Mouse (Mus musculus): ENCODE data around the gene P2ry6. TPM values are rescaled to one million over a fixed set of nuclear protein-coding genes. Genes with fewer than 3 reads are reported as not detected.

P2ry6 gene
- polyA plus RNA-seq, 1 experiment, result 59.1 TPM

- no peak for TF ChIP-seq POLR2A (IDR thresholded peaks at IDR 0.05; ENCODE audit: borderline replicate concordance, extremely low read depth, low read depth, low read length)
- TF ChIP-seq CTCF (IDR thresholded peaks at IDR 0.05; ENCODE audit: insufficient read depth, low read length), result no peak
- 32% methylated on average over 2 of the region's 2 CpGs for WGBS
- no peak for DNase-seq
- Histone ChIP-seq H3K4me1 (ENCODE audit: control insufficient read depth, insufficient read depth, low read length) (peaks cover 5% of the 10 kb centered on the region; the same call in 1 of the 2 replicates), H3K4me3 (replicated peaks; ENCODE audit: extremely low read depth, low read depth, low read length) (no peak overlapping the region)
Observed at GRCm38 (mm10) chr7:100951903-100952302, 22.5 kb downstream of the P2ry6 start.

DNA sequence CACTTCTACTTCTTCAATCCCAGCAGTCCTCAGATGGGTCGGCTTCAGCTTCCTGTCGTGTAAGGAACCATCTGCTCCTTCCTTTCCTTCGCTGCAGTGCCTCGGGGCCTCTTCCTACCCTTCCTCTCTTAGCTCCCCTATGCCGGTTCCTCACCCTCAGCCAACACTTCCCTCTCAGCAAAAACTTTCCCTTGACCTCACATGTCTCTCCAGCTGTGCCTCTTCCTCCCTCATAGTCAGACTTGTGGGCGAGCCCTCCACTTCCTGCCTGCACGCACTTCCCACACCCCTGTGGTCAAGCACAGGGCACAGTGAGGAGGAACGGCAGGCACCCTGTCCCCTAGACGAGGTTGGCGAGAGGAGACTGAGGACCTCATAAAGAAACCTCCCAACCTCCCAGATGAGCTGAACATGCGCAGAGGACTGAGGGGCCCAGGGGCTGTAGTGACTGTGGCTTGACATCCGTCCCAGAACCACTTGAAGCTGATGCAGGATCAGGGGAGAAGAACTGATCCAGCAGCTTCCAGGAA, 23.9 kb downstream of the P2ry6 start:
- Histone ChIP-seq H3K4me1 (ENCODE audit: control insufficient read depth, insufficient read depth, low read length) (peaks cover 5% of the 10 kb centered on the region; the same call in 1 of the 2 replicates), H3K4me3 (replicated peaks; ENCODE audit: extremely low read depth, low read depth, low read length) (no peak overlapping the region)
- no peak for TF ChIP-seq CTCF (IDR thresholded peaks at IDR 0.05; ENCODE audit: insufficient read depth, low read length)
- TF ChIP-seq POLR2A (IDR thresholded peaks at IDR 0.05; ENCODE audit: borderline replicate concordance, extremely low read depth, low read depth, low read length), result peak; percentile 28; the same call in 1 of the 2 replicates
- DNase-seq, result no peak
- 28% methylated on average over 12 of the region's 12 CpGs for WGBS

GRCm38 (mm10) chr7:100950031-100950430, 24.4 kb downstream of the P2ry6 start:
- H3K4me3 ChIP-seq (replicated peaks; ENCODE audit: extremely low read depth, low read depth, low read length), result no peak overlapping the region
- TF ChIP-seq POLR2A (IDR thresholded peaks at IDR 0.05; ENCODE audit: borderline replicate concordance, extremely low read depth, low read depth, low read length) (no peak), CTCF (IDR thresholded peaks at IDR 0.05; ENCODE audit: insufficient read depth, low read length) (no peak)

DNA sequence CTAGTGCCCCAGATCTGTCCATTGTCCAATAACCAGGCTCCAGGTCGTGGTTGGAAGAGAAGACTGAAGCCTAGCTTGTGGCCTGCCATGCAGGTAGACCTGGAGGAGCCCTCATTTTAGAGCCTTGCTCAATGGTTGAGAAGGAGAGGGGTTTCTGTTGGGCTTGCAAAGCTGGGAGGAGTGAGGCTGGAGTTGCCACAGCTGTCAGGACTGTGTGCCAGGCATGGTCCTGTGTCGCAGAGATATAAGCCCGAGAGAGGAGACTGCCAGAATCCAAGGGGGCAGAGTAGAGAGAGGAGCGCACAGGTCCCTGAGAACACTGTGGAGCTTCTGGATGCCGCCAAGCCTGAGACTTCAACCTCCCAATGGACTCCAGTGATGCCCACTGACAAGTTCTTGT, 29.7 kb downstream of the P2ry6 start:
- DNase-seq, result no peak
- 74% methylated on average over 5 of the region's 5 CpGs for WGBS
- no peak for TF ChIP-seq CTCF (IDR thresholded peaks at IDR 0.05; ENCODE audit: insufficient read depth, low read length)
- TF ChIP-seq POLR2A (IDR thresholded peaks at IDR 0.05; ENCODE audit: borderline replicate concordance, extremely low read depth, low read depth, low read length), result no peak
- Histone ChIP-seq H3K4me1 (ENCODE audit: control insufficient read depth, insufficient read depth, low read length) (peaks cover 3% of the 10 kb centered on the region), H3K4me3 (replicated peaks; ENCODE audit: extremely low read depth, low read depth, low read length) (no peak overlapping the region)

More at GRCm38 (mm10) chr7:100950031-100950430, 24.4 kb downstream of the P2ry6 start:
- 61% methylated on average over 5 of the region's 5 CpGs for WGBS
- DNase-seq, result no peak
- H3K4me1 ChIP-seq (ENCODE audit: control insufficient read depth, insufficient read depth, low read length), result peaks cover 5% of the 10 kb centered on the region; the same call in 1 of the 2 replicates

- WGBS, result 68% methylated on average over 2 of the region's 2 CpGs
- Histone ChIP-seq H3K4me3 (replicated peaks; ENCODE audit: extremely low read depth, low read depth, low read length) (no peak overlapping the region), H3K4me1 (ENCODE audit: control insufficient read depth, insufficient read depth, low read length) (peaks cover 3% of the 10 kb centered on the region)
- no peak for TF ChIP-seq CTCF (IDR thresholded peaks at IDR 0.05; ENCODE audit: insufficient read depth, low read length)
- no peak for TF ChIP-seq POLR2A (IDR thresholded peaks at IDR 0.05; ENCODE audit: borderline replicate concordance, extremely low read depth, low read depth, low read length)
- no peak for DNase-seq
Observed at GRCm38 (mm10) chr7:100944306-100944705, 30.1 kb downstream of the P2ry6 start.

DNA sequence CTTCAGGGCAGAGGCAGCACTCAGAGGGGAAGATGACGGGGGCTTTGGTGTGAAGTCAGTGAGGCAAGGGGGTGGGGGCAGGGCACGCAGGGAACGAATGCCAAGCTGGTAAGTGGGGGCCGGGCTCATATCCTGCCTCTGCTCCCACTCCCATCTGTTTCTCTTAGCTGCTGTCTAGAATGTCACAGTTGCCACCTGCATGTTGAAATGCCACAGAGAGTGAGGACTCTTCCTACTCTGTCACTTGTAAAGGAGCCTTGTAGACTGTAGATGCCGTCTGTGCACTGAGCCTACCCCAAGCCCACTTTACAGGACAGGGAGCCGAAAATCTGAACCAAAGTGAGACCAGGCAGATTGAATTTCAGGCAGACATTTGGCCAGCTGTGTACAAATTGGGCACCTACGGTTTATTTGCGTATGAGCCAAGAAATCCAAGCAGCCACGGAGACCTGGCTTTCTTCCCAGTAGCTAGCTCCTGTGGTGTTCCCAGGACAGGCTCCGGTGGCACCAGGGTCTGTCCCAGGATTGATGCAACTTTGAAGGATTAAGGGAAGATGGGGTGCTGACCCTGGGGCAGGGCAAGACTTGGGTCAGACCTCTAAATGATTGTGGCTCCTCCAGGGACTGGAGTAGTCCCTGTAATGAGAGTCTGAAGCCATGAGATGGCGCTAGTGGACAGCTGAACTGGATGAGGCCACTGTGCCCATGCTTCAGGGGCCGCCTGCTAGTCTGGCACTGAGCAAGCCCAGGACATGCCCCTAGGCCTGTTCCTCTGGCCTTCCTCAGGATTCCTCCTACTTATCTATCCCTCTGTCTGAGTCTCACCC, 31.4 kb downstream of the P2ry6 start:
- peak; percentile 71 for TF ChIP-seq CTCF (IDR thresholded peaks at IDR 0.05; ENCODE audit: insufficient read depth, low read length)
- no peak for TF ChIP-seq POLR2A (IDR thresholded peaks at IDR 0.05; ENCODE audit: borderline replicate concordance, extremely low read depth, low read depth, low read length)
- no peak for DNase-seq
- WGBS, result 34% methylated on average over 12 of the region's 12 CpGs
- Histone ChIP-seq H3K4me1 (ENCODE audit: control insufficient read depth, insufficient read depth, low read length) (peaks cover 3% of the 10 kb centered on the region), H3K4me3 (replicated peaks; ENCODE audit: extremely low read depth, low read depth, low read length) (no peak overlapping the region)

DNA sequence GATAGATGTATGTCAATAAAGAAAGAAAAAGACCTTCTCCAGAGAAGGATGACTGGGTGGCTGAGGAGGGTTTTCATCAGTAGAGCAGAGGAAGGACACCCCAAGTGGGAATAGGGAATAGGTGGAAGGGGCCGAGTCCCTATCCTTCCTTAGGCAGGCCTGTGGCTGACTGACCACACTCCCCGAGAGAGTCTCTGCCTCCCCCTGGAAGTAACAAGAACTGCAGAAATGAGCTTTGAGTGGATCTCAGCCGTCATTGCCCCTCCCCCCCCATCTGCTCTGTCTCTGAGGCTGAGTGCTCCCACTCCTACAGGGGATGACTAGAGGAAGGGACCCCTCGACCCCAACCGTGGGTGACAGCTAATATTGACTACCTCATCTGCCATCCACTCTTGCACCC, 33.3 kb downstream of the P2ry6 start:
- TF ChIP-seq CTCF (IDR thresholded peaks at IDR 0.05; ENCODE audit: insufficient read depth, low read length) (0 out of 2 replicates have a peak, but pooled peaks have one; percentile 16), POLR2A (IDR thresholded peaks at IDR 0.05; ENCODE audit: borderline replicate concordance, extremely low read depth, low read depth, low read length) (no peak)
- WGBS, result 46% methylated on average over 5 of the region's 5 CpGs
- no peak for DNase-seq

DNA sequence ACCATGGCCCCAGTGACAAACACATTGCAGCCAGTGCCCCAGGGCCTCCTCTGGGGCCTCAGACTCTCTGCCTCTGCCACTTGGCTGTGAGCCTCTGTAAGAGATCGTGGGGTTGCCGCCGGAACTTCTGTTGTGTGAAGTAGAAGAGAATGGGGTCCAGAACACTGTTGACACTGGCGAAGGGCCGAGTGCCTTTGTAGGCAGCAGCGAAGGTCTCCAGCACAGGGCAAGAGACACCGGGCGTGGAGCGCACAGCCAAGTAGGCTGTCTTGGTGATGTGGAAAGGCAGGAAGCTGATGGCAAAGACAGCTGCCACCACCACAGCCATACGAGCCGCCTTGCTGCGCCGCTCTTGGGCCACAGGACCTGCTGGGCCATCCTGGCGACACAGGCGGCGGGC, 36.3 kb downstream of the P2ry6 start:
- WGBS, result 70% methylated on average over 16 of the region's 16 CpGs
- Histone ChIP-seq H3K4me3 (replicated peaks; ENCODE audit: extremely low read depth, low read depth, low read length) (no peak overlapping the region), H3K4me1 (ENCODE audit: control insufficient read depth, insufficient read depth, low read length) (no peaks in the 10 kb centered on the region; the same call in 1 of the 2 replicates)
- no peak for DNase-seq
- TF ChIP-seq CTCF (IDR thresholded peaks at IDR 0.05; ENCODE audit: insufficient read depth, low read length) (no peak), POLR2A (IDR thresholded peaks at IDR 0.05; ENCODE audit: borderline replicate concordance, extremely low read depth, low read depth, low read length) (no peak)

More for the DNA sequence above, 33.3 kb downstream of the P2ry6 start:
- H3K4me3 ChIP-seq (replicated peaks; ENCODE audit: extremely low read depth, low read depth, low read length), result no peak overlapping the region
- H3K4me1 ChIP-seq (ENCODE audit: control insufficient read depth, insufficient read depth, low read length), result peaks cover 3% of the 10 kb centered on the region

DNA sequence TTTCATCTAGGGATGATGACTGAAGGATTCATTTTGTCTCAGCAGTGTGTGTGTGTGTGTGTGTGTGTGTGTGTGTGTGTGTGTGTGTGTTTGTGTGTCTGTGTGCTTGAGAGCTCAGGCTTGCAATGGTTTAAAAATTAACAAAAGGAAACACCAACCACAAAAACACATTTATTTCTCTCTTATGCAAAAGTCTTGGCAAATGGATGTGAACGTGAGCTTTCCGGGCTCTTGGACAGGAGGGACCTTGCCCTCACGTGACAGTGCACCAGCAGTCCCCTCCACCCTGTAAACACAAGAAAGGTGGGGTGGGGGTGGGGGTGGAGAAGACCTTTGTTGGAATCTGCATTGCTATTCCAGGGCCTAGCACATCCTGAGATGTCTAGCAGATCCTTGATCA, 37.0 kb downstream of the P2ry6 start:
- no peak overlapping the region for H3K4me3 ChIP-seq (replicated peaks; ENCODE audit: extremely low read depth, low read depth, low read length)
- no peaks in the 10 kb centered on the region for H3K4me1 ChIP-seq (ENCODE audit: control insufficient read depth, insufficient read depth, low read length)
- no peak for DNase-seq
- no peak for TF ChIP-seq CTCF (IDR thresholded peaks at IDR 0.05; ENCODE audit: insufficient read depth, low read length)
- TF ChIP-seq POLR2A (IDR thresholded peaks at IDR 0.05; ENCODE audit: borderline replicate concordance, extremely low read depth, low read depth, low read length), result no peak
- 63% methylated on average over 3 of the region's 3 CpGs for WGBS
